Mouse (Mus musculus) liver, adult 2 months (tissue): ENCODE measurements around the gene Cryz. TPM values are rescaled to one million over a fixed set of nuclear protein-coding genes. Genes with fewer than 3 reads are reported as not detected.
"Not testable (repeated sequence)": the region's sequence is repeated elsewhere in the genome, so short reads cannot be mapped to it uniquely, and the experiment has no call there.

Source experiments
- DNase-seq: peaks from one replicate; pipeline ENCODE4 v3.0.0-alpha.2; 2011; ENCODE audit warnings: low read depth, low spot score; ENCODE audit errors: extremely low read depth
- H3K27ac ChIP-seq: fragments of 200-500 bp; replicated peaks from 2 replicates; pipeline ENCODE4 v1.5.1; 2012; ENCODE audit warnings: low read depth, mild to moderate bottlenecking, control low read depth, inconsistent platforms, low read length; ENCODE audit not compliant: insufficient read depth
- H3K27me3 ChIP-seq: fragments of 200-500 bp; 2 replicates; pipeline ENCODE4 v1.6.1; 2012; ENCODE audit warnings: mild to moderate bottlenecking, moderate library complexity, low read length, inconsistent platforms; ENCODE audit not compliant: control insufficient read depth, insufficient read depth
- H3K36me3 ChIP-seq: fragments of 200-500 bp; 2 replicates; pipeline ENCODE4 v1.6.1; 2012; ENCODE audit warnings: low read length, inconsistent platforms; ENCODE audit not compliant: control insufficient read depth, insufficient read depth
- H3K4me1 ChIP-seq: fragments of 200-500 bp; 2 replicates; pipeline ENCODE4 v1.6.1; 2011; ENCODE audit warnings: low read length; ENCODE audit not compliant: control insufficient read depth, insufficient read depth
- H3K4me3 ChIP-seq: fragments of 200-500 bp; 2 replicates; pipeline ENCODE4 v1.5.1; 2011; ENCODE audit warnings: low read depth, mild to moderate bottlenecking, control low read depth, low read length, moderate library complexity; ENCODE audit not compliant: insufficient read depth
- H3K79me2 ChIP-seq: fragments of 200-500 bp; 2 replicates; pipeline ENCODE4 v1.6.1; 2012; ENCODE audit warnings: inconsistent platforms, mild to moderate bottlenecking, low read length, moderate library complexity; ENCODE audit not compliant: control insufficient read depth, insufficient read depth
- H3K9ac ChIP-seq: fragments of 200-500 bp; 2 replicates; pipeline ENCODE4 v1.6.1; 2012; ENCODE audit warnings: low read depth, mild to moderate bottlenecking, control low read depth, inconsistent platforms, low read length
- CTCF ChIP-seq: fragments of 200-500 bp; IDR thresholded peaks from 2 replicates; pipeline ENCODE4 v1.5.1; 2011; ENCODE audit warnings: low read depth, low read length, control low read depth
- POLR2A ChIP-seq: fragments of 200-500 bp; IDR thresholded peaks from 2 replicates; pipeline ENCODE4 v1.6.1; 2011; ENCODE audit warnings: low read length, control low read depth; ENCODE audit not compliant: insufficient read depth; ENCODE audit errors: extremely low read depth
- WGBS: fragments of 180-500 bp; shearing (Covaris S2); methylation state at CpG from one replicate; pipeline ENCODE4 v1.1.7; 2018; 5-methylcytosine and 5-hydroxymethylcytosine counted together
- polyA plus RNA-seq: library from polyadenylated mRNA; depleted of rRNA; stranded (reverse); fragments of >200 nt; gene quantifications from 2 replicates; pipeline ENCODE4 v1.2.3, GENCODE M21; 2012
- total RNA-seq: library from RNA; depleted of rRNA; stranded (reverse); fragments of >200 nt; gene quantifications from 2 replicates; pipeline ENCODE4 v1.2.3, GENCODE M21; 2014

Gene Cryz
- total and polyA plus RNA-seq, 2 experiments = 46.3 to 82.2 TPM

DNA sequence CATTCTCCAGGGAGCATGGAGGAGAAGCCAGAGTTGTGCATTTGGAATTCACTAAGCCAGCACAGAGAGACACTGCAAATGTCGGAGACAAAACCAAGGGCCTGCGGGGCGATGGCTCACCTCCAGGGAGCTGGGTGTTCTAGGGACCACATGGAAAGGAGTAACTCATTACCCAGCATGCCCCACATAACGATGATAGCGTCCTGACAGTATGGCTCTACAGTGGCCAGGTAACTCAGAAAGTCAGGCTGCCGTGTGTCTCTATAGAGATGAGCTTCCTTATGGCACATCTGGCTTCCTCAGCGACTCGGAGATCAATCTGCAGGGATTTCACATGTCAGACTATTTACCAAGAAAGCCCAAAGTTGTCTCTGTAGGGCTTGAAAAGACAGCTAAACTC lies 18.3 kb downstream of the Cryz start:
- Histone ChIP-seq H3K27me3 (no peaks in the 10 kb centered on the region), H3K4me1 (no peaks in the 10 kb centered on the region), H3K79me2 (no peaks in the 10 kb centered on the region), H3K4me3 (no peak overlapping the region), H3K9ac (no peak overlapping the region), H3K36me3 (peaks cover 24% of the 10 kb centered on the region), H3K27ac (no peak overlapping the region)
- no peak for DNase-seq
- WGBS = 96% methylated on average over 8 of the region's 8 CpGs
- TF ChIP-seq CTCF (no peak), POLR2A (no peak)

DNA sequence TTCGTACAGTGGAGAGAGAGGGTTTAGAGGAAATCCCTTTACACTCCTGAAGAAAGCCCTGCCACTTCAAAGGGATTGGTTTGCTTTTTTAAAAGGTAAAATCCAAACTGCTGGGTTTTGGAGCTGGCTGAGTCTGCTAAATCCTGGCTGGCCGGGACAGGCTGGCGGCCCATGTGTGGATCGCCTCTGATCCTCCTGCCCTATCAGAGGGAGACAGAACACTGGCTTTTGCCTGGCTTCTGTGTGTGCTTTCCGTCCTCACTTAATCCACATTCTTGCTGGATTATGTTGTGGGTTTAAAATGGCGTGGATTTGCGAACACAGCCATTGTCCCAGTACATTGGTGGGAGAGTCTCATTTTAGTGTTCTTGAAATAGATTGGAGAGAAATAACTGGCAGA lies 18.8 kb downstream of the Cryz start:
- Histone ChIP-seq H3K27me3 (no peaks in the 10 kb centered on the region), H3K36me3 (peaks cover 23% of the 10 kb centered on the region), H3K9ac (no peak overlapping the region), H3K27ac (no peak overlapping the region), H3K4me1 (no peaks in the 10 kb centered on the region), H3K79me2 (no peaks in the 10 kb centered on the region), H3K4me3 (no peak overlapping the region)
- no peak for DNase-seq
- WGBS = 96% methylated on average over 7 of the region's 7 CpGs
- no peak for TF ChIP-seq POLR2A

DNA sequence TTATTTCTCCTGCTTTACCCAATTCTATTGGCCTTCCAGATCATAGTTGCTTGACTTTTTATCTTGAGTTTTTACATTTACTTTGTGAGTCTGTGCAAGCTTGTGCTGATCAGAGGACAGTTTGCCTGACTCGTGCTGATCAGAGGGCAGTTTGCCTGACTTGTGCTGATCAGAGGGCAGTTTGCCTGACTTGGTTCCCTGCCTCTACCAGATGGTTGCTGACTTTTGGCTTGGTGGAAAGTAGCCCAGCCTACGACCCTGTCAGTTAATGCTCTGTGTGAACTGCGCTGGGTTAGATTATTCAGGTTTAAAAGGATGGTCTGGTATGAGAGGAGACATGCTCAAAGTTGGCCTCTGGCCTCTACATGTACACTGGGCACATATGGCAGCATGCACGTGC lies 19.6 kb downstream of the Cryz start:
- no peaks in the 10 kb centered on the region for H3K27me3 ChIP-seq
- H3K4me3 ChIP-seq = no peak overlapping the region
- TF ChIP-seq CTCF = no peak
- TF ChIP-seq POLR2A = no peak
- WGBS = 69% methylated on average over 4 of the region's 4 CpGs
- no peak for DNase-seq
- H3K9ac ChIP-seq = no peak overlapping the region
- H3K36me3 ChIP-seq = peaks cover 21% of the 10 kb centered on the region
- H3K4me1 ChIP-seq = no peaks in the 10 kb centered on the region
- no peak overlapping the region for H3K27ac ChIP-seq
- H3K79me2 ChIP-seq = no peaks in the 10 kb centered on the region

DNA sequence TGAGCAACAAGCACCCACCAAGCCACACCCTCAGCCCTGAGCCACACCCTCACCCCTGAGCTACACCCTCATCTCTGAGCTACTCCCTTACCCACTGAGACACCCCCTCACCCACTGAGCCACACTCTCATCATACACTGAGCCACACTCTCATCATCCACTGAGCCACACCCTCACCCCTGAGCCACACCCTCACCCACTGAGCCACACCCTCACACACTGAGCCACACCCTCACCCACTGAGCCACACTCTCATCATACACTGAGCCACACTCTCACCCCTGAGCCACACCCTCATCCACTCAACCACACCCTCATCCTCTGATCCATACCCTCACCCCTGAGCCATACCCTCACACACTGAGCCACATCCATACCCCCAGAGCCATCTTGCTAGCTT lies 31.8 kb downstream of the Cryz start:
- H3K79me2 ChIP-seq = no peaks in the 10 kb centered on the region
- H3K4me3 ChIP-seq = no peak overlapping the region
- H3K36me3 ChIP-seq = peaks cover 6% of the 10 kb centered on the region; the same call in 1 of the 2 replicates
- TF ChIP-seq CTCF (no peak), POLR2A (no peak)
- no peak overlapping the region for H3K9ac ChIP-seq
- no peaks in the 10 kb centered on the region for H3K4me1 ChIP-seq
- DNase-seq = no peak
- H3K27me3 ChIP-seq = no peaks in the 10 kb centered on the region
- H3K27ac ChIP-seq = no peak overlapping the region

DNA sequence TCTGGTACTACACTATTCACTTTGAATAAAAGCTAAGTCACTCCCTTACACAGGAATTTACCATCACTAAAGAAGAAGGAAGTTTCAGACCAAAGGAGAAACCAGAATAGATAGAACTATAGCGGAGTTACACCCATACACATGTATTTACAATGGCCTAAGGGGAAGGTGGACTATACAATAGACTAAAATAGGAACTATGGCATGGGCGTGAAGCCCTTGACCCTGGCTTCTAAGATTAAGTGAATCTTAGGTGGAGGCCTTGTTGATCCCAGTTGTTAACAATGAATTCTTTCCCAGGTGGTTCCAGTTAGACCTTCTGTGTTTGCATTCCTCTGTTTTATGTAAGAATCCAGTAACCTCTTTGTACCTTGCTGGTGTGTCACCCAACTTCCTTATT lies 34.8 kb downstream of the Cryz start:
- WGBS = 88% methylated on average over 2 of the region's 2 CpGs

DNA sequence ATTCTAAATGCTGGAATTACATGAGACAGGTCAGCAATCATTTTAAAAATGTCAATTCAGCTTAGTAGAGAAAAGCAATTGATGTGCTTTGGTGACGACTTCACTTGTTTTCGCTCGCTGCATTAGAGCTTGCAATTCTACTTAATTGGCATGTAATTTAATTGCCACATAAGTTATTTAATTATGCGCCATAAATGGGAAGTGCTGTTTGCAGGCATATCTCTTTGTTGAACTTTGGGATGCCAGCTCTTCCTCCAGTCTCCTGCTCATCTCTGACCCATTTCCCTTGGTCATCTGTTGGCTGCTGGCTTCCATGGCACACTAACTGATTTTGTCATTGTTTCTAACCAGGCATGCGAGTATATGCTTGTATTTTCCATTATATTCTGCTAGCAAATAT lies 36.6 kb downstream of the Cryz start:
- no peak for DNase-seq
- no peak overlapping the region for H3K4me3 ChIP-seq
- TF ChIP-seq CTCF (no peak), POLR2A (no peak)
- WGBS = 92% methylated on average over 5 of the region's 5 CpGs
- no peak overlapping the region for H3K27ac ChIP-seq
- no peaks in the 10 kb centered on the region for H3K79me2 ChIP-seq
- H3K4me1 ChIP-seq = no peaks in the 10 kb centered on the region
- no peaks in the 10 kb centered on the region for H3K27me3 ChIP-seq
- H3K9ac ChIP-seq = no peak overlapping the region
- H3K36me3 ChIP-seq = no peaks in the 10 kb centered on the region

More for the DNA sequence above, 34.8 kb downstream of the Cryz start:
- H3K27me3 ChIP-seq, DNase-seq, H3K79me2 ChIP-seq, H3K4me1 ChIP-seq, H3K9ac ChIP-seq, H3K27ac ChIP-seq, H3K4me3 ChIP-seq, H3K36me3 ChIP-seq: not testable (repeated sequence)
